Mouse (Mus musculus) lung, postnatal 4 days (tissue): ENCODE data around the gene Nmrk1.
"Not testable (repeated sequence)": the region's sequence is repeated elsewhere in the genome, so short reads cannot be mapped to it uniquely, and the experiment has no call there.

Source experiments
- DNase-seq, 2 experiments: peaks; one replicate each; pipeline ENCODE4 v3.0.0; 2021

The Nmrk1 gene

GRCm38 (mm10) chr19:18631644-18632219 lies at the start of gene Nmrk1, which contains the start of gene Ostf1:
Nmrk1 (plus strand) TSS chr19:18631950.
Ostf1 (minus strand) TSS chr19:18631823.
- peak; percentile 98 to 99 for DNase-seq

DNA sequence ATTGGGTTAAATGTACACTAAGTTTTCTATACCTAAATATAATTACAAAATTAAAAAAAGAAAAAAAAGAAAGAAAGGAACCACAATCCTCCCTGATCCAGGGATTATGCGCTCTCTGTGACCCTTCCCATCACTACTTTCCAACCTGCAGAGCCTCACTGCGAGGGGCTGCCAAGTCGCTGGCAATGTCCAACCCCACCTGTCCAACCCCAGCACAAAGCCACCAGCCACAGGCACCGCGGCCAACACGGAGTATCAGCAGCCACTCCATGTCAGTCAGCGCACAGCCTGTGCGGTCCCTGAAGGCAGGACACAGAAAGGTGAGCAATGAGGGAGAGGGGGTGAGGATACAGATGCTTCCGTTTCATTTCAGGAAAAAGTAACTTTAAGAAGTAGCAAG lies 49.5 kb upstream of the Nmrk1 start:
- no peak for DNase-seq

- no peak for DNase-seq
Observed at GRCm38 (mm10) chr19:18582887-18583286, 48.9 kb upstream of the Nmrk1 start.

DNA sequence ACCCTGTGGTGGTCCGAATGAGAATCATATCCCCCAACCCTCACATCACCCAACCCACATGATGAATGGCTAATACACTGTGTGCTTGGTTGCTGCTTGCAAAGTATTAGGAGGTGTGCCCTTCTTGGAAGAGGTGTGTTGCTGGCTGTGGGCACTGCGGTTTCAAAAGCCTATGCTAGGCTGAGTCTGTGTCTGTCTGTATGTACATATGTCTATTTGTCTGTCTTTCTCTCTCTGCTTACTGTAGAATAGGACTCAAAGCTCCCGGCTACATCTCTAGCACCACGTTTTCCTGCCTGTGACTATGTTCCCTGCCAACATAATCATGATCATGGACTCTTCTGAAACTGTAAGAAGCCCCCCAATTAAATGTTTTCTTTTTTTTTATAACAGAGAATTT lies 48.0 kb upstream of the Nmrk1 start:
- no peak for DNase-seq

DNA sequence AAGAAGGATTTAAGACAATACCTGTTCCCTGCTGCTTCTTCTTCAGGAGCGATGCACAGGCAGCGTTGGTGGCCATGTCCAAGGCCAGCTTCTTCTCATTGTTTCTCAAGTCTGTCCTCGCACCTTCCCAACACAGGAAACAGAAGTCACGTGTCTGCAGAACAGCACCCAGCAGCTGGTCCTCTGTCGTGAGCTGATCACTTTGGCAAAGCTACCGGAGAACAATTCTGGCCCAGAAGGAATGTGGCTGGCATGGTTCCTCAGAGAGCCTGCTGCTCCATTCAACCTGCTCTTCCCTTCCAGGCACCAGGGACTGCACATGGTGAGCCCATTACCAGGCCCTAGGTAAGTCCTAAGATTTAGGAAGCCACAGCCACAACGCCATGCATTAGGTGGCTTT lies 47.1 kb upstream of the Nmrk1 start:
- DNase-seq, result no peak

- peak; percentile 38 to 66 for DNase-seq
Observed at GRCm38 (mm10) chr19:18587118-18587517, 44.6 kb upstream of the Nmrk1 start.

GRCm38 (mm10) chr19:18588243-18588642 lies 43.5 kb upstream of the Nmrk1 start:
- DNase-seq, result no peak

- DNase-seq, result not testable (repeated sequence)
Observed at GRCm38 (mm10) chr19:18588801-18589200, 42.9 kb upstream of the Nmrk1 start.

- DNase-seq, result no peak
Observed at GRCm38 (mm10) chr19:18589276-18589675, 42.5 kb upstream of the Nmrk1 start.

GRCm38 (mm10) chr19:18590234-18590633 lies 41.5 kb upstream of the Nmrk1 start:
- no peak for DNase-seq

DNA sequence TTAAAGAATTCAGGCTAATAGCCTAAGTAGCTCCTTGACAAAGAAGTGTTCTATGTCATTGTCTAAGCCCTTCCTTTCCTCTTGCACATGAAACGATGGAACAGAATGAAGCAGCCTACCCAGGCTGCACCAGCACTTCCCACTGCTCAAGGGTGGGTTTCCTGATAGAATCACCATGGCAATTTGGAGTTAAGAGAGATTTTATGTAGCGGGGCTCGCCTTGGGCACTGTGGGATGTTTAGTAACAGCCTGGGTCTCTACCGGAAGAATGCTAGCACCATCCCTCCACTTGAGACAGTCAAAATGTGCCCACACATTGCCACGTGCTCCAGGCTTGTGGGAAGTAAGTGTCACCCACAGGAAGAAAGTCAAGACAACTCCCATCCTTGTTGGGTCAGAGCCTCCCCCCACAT lies 40.8 kb upstream of the Nmrk1 start:
- DNase-seq, result no peak

GRCm38 (mm10) chr19:18592919-18593318 lies 38.8 kb upstream of the Nmrk1 start:
- DNase-seq, result no peak

DNA sequence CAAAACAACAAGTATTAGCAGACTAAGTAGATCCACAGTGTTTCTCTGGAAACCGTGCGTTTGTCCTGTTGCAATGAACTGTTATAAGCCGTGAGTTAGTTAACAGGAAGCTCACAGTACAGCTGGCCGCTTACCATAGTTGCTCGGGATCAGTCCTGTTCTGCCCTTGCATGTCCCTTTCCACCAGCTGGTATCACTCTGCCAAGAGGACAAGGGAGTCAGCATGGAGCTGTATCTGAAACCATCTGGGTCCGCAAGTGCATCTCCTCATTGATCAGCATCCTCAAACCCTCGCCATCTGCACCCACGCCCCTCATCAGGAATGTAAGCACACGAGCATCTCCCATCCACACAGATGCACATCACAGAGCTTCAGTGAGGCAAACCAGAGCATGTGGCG lies 38.0 kb upstream of the Nmrk1 start:
- no peak for DNase-seq

DNA sequence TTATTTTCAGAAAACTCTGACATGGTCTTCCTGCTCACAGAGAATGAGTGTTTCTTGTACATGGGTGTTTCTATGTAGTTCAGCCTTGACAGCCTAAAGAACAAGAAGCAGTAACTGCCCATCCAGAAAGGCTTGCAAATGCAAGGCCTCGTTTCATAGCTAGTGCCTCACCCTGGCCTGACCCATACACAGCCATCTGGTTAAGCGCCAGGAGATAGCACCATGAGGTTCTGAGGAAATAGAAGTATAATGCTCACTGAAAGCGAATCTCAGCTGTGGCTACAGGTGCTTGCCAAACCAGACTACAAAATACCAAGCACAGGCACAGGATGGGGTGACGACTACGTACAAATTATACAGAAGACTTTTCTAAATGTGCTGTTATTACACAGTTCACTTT lies 34.9 kb upstream of the Nmrk1 start:
- no peak for DNase-seq

GRCm38 (mm10) chr19:18597772-18598171 lies 34.0 kb upstream of the Nmrk1 start:
- no peak for DNase-seq

DNA sequence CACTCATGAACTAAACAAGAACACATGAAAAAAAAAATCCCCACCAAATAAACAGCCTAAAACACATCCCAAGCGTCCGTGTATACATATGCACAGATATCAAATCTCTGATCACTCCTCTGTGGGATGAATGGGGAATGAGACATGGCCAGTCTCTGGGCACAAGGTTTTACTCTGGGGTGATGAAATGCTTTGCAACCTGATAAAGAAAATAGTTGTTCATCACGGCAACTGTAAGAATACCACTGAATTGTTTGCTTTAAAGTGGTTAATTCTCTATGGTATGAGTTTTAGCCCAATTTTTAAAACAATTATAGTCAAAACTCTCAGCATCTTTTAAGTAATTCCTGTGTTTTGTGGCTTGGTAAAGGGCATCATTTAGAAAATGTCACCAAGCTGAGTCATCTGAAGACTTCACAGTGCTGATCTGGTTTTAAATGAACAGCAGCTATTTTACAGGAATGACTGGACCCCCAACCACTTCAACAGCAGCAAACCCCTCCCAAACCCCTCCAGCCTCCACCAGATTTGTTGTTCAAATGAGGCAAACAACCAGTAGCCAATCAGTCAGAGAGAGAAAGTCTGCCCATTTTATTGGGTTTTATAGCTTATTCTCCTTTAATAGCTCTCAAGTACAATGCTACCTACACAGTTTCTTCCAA lies 33.4 kb upstream of the Nmrk1 start:
- DNase-seq, result no peak

DNA sequence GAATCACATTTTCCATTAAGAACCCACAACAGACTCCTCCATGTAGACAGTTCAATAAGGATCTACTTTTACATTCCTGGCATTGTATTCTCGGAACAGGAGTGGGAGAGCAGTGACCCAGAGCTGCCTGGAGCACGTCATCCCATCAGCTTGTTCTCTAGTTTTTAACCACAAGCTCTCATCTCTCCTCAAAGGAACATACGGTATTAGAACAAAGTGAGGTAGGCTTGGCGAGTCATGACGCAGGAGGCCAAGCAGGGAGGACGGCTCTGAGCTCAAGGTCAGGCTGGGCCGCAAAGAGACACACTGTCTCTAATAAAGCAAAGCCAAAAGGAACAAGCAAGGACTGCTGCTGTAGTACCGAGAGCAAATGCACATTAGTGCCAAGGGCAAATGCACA lies 32.7 kb upstream of the Nmrk1 start:
- DNase-seq, result no peak

- DNase-seq, result no peak
Observed at GRCm38 (mm10) chr19:18599650-18600049, 32.1 kb upstream of the Nmrk1 start.

DNA sequence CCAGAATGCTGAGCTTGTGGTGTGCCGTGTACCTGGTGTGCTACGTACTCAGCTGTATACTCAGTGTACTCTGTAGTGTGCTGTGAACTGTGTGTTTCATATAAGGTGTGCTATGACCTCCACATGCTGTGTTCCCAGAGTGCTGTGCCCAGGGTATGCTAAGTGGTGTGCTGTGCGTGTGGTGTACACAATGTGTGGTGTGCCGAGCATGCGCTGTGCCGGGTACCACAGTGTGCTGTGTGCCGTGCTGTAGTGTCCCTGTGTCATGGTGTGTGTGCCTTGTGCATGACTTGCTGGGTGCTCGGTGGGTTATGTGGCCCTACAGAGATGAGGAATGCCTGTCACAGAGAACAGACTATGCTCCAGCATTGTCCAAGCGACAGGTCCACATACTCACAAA lies 31.1 kb upstream of the Nmrk1 start:
- DNase-seq, result no peak

- no peak for DNase-seq
Observed at GRCm38 (mm10) chr19:18603011-18603410, 28.7 kb upstream of the Nmrk1 start.

DNA sequence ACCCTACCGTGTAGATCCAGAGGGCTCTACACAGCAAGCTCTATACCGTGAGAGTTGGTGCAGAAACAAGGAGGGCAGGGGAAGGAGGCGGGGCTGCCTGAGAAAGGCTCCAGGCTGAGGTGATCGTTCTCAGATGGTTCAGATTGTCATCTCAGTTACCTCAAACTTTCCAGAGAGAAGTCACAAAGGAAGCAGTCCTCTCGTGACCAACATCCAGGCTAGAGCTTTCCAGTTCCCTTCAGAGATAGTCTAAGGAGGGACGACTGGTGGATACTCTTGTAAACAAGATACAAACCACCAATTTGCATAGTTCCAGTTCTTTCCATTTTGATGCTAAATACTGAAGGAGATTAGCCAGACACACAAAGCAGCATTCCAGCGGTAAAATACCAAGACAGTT lies 23.8 kb upstream of the Nmrk1 start:
- DNase-seq, result no peak

- no peak for DNase-seq
Observed at GRCm38 (mm10) chr19:18608975-18609374, 22.8 kb upstream of the Nmrk1 start.

DNA sequence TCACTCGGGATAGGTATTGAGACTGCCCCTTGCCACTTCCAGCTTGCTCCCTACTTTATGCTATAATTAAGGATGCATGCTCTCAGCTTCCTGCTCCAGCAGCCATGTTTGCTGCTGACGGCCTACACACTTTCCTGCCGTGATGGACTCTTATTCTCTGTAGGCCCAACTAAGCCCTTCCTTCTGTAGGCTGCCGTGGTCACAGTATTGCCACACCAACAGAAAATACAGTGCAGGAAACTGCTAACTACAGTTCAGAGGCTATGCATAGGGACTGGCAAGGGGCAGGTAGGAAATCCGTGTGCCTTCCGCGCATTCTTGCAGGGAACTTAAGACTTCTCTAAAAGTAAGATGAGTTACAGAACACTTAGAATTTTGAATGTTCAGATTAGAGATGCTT lies 17.4 kb upstream of the Nmrk1 start:
- no peak for DNase-seq

GRCm38 (mm10) chr19:18615680-18616240 lies 16.0 kb upstream of the Nmrk1 start:
- no peak for DNase-seq

- DNase-seq, result no peak
Observed at GRCm38 (mm10) chr19:18617504-18617903, 14.2 kb upstream of the Nmrk1 start.
